Mouse (Mus musculus): ENCODE measurements around the gene Klhl40.

Klhl40 gene

DNA sequence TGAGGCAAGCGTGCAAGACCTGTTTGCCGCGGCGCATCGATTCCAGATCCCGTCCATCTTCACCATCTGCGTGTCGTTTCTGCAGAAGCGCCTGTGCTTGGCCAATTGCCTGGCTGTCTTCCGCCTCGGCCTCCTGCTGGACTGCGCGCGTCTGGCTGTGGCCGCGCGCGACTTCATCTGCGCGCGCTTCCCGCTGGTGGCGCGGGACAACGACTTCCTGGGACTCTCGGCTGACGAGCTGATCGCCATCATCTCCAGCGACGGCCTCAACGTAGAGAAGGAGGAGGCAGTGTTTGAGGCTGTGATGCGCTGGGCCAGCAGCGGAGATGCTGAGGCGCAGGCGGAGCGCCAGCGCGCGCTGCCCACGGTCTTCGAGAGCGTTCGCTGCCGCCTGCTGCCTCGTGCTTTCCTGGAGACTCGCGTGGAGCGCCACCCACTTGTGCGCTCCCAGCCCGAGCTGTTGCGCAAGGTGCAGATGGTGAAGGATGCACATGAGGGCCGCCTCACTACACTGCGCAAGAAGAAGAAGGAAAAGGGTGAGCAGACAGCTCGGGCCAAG is 738 bp downstream of the Klhl40 start:
- no peak for DNase-seq (ENCODE audit: low read depth, low spot score)

DNA sequence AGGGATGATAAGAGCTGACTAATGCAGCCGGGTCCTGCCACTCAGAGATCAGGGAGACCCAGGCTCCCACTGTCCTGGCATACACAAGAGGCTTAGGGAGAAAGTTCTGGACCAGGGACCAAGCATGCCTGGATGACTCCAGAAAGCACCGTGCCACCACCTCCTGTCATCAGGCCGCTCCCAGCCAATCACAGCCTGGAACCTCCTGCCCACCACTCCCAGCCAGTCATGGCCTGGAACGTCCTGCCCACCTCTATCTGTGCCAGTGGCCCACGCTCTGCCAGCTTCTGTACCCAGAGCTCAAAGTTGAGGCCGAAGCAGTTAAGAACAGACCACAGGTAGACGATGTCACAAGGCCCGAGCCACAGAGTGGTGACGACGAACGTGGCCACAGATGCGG is 7.4 kb downstream of the Klhl40 start:
- no peak for DNase-seq (ENCODE audit: low read depth, low spot score)

- DNase-seq (ENCODE audit: low read depth, low spot score) = peak; percentile 71
Observed at GRCm38 (mm10) chr9:121785261-121785660, 7.9 kb downstream of the Klhl40 start.

GRCm38 (mm10) chr9:121786359-121786758 is 9.0 kb downstream of the Klhl40 start:
- DNase-seq (ENCODE audit: low read depth, low spot score) = no peak

GRCm38 (mm10) chr9:121791206-121791605 is 13.8 kb downstream of the Klhl40 start:
- DNase-seq (ENCODE audit: low read depth, low spot score) = peak; percentile 77

GRCm38 (mm10) chr9:121791757-121792521 is 14.5 kb downstream of the Klhl40 start, which contains the start of gene Hhatl:
Hhatl (minus strand) TSS chr9:121792507.
- no peak for DNase-seq (ENCODE audit: low read depth, low spot score)

GRCm38 (mm10) chr9:121794972-121795539 is 17.6 kb downstream of the Klhl40 start:
- no peak for DNase-seq (ENCODE audit: low read depth, low spot score)

- no peak for DNase-seq (ENCODE audit: low read depth, low spot score)
Observed at GRCm38 (mm10) chr9:121797722-121798121, 20.3 kb downstream of the Klhl40 start.

DNA sequence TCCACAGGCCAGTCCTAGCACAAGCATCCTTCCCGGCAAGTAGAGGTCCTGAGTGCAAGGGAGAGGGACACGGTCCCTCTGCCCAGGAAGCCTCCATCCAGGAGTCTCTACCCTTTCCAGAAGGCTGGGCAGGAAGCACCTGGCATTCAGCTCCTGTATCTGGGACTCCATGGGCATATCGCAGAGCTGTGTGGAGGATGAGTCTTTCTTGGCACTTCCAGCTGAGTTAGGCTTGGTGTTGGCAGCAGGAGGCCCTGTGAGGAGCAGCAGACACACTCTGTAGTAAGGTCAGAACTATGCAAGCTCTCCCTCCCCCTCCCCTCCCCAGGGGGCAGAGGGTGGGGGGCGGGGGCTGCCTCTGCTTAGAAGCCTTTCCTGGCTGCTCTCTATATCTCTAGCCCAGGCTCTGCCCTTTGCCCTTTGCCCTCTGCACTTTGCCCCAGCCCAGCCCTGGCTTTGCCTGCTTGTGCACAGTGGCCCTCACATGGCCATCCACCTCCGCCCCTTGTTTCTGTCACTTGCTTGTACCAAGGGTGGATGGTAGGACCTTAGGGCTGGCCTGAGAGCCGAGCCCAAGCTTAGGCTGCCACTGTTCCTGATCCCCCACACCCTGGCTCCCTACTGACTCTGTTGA is 21.6 kb downstream of the Klhl40 start:
- DNase-seq (ENCODE audit: low read depth, low spot score) = no peak

DNA sequence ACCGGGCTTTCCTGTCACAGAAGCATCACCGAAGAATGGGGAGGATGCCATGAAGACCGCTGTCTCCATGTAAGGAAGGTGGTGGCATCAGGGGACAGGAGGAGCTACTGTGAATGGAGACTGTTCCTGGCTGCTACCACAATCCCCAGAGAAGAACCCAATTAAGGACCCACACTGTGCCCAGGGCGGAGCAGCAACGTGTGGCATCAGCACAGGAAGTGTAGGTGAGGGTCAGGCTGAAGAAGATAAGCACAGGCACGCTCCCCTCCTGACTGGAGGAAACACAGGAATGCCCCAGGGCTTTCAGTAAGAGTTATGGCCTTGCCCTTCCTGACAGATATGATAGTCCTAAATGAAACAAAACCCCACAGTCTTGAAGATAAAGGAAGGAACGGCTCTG is 25.3 kb downstream of the Klhl40 start:
- DNase-seq (ENCODE audit: low read depth, low spot score) = no peak

DNA sequence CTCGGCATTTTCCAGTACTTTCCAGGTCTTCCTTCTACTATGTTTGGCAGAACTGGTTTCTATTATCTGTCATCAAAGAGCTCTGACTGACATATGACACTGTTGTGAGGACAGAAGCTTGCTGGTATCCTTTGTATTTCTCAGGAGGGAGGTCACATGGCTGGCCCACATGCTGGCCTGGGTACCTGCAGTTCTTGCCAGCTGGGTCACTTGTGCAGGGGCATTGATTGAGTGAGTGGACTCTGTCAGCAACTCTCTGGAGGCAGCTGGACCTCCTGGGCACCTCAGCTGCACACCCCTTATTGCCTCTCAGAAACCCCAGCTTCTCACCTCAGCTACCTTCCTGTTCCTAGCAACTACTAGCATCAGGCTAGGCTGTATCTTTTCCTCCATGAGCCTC is 30.1 kb downstream of the Klhl40 start:
- DNase-seq (ENCODE audit: low read depth, low spot score) = no peak

GRCm38 (mm10) chr9:121807947-121808346 is 30.5 kb downstream of the Klhl40 start:
- no peak for DNase-seq (ENCODE audit: low read depth, low spot score)

DNA sequence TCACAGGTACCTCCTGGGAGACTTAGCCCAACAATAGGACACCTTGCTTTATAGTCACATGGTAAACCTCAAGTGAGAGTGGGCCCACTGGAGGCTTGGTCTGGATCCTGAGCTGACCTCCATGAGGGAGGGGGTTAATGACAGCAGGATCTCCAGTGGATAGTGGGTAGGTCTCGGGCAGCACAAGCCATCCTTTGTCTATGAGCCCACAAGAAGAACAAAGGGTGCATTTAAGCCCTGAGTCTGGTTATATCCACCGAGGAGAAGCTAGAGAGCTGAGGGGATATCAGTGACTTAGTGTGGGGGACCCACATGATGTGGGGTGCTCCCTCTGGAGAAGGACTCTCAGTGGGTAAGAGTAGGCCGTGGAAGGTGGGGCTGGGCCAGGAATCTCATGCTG is 31.1 kb downstream of the Klhl40 start:
- no peak for DNase-seq (ENCODE audit: low read depth, low spot score)

DNA sequence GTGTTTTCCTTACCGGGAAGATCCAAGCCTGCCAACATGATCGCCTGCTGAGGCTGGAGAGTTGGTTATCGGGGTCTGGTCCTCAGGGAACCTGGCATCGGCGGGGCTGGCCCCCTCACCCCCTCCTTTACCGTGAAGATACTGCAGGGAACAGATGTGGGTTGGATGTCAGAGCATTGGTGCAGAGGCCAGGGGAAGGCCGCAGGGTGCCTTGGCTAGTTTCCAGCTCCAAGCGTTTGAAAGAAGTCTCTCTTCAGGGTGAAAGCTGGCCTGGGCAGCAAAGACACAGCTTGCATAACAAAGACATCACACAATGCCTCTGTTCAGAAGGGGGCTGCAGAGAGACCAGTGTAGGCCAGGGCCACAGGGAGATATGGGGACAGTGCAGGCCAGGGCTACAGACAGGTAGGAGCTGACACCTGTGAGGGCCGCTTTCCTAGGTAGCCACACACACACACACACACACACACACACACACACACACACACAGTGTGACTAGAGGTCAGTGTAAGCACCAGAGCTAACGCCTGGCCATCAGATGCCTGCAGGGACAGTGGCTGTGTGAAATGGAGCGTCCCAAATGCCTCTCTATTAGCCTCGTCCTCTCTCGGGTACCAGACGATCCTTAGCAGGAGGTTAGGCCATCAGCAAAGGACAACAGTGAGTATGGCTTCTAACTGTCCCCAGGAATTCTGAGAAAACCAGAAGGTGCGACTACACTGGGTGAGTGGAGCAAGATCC is 32.8 kb downstream of the Klhl40 start:
- DNase-seq (ENCODE audit: low read depth, low spot score) = no peak

GRCm38 (mm10) chr9:121815183-121815582 is 37.8 kb downstream of the Klhl40 start:
- DNase-seq (ENCODE audit: low read depth, low spot score) = peak; percentile 59

DNA sequence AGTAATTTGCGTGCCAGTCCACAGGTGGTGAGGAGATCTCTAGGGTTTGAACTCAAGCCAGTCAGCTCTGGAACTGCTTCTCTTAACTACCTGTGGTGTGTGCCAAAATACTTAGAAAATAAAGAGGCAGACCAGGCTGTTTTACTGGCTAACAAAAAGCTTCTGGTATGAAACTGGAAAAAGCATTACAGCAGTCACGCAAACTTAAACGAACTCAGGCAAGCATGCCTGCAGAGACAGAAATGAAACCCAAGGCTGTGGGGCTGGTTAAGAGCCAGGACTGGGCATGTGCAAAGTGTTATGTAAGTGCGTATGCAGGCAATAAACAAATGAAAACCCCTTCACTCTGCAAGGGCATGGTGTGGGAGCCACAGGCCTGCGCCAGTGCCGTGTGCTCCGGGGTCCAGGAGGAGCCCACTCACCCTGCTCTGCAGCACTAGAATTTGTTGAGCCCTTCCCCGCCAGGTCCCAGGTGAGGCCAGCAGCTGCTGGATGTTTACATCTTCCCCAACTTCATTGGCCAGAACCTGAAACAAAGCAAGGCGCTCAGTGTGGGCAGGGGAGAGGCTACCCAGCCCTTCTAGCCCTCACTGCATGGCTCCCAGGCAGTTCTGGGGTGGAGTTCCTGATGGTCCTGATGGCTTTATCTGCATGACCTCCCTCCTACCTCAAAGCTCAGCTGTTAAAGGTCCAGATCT is 41.8 kb downstream of the Klhl40 start:
- no peak for DNase-seq (ENCODE audit: low read depth, low spot score)

- DNase-seq (ENCODE audit: low read depth, low spot score) = peak; percentile 46
Observed at GRCm38 (mm10) chr9:121819771-121820471, 42.5 kb downstream of the Klhl40 start.

GRCm38 (mm10) chr9:121820765-121821164 is 43.4 kb downstream of the Klhl40 start:
- no peak for DNase-seq (ENCODE audit: low read depth, low spot score)

- no peak for DNase-seq (ENCODE audit: low read depth, low spot score)
Observed at GRCm38 (mm10) chr9:121822585-121822991, 45.2 kb downstream of the Klhl40 start.

DNA sequence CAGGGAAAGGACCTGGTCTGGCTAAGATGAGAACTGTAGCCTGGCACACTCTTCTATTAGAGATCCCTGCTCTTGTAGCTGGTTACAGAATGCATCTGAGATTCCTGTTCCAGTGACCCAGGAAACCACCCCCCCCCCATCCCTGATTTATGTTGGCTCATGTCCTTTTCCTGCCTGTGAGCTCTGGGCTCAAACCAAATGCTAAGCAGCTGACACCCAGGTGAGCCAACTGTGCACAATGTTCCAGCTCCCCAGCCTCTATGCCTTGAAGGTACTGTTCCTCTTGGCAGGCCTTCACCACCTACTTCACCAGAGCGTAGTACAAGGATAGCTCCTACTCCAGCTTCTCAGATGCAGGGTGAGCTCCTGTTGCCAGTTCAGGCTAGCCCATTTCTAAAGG is 45.6 kb downstream of the Klhl40 start:
- no peak for DNase-seq (ENCODE audit: low read depth, low spot score)

DNA sequence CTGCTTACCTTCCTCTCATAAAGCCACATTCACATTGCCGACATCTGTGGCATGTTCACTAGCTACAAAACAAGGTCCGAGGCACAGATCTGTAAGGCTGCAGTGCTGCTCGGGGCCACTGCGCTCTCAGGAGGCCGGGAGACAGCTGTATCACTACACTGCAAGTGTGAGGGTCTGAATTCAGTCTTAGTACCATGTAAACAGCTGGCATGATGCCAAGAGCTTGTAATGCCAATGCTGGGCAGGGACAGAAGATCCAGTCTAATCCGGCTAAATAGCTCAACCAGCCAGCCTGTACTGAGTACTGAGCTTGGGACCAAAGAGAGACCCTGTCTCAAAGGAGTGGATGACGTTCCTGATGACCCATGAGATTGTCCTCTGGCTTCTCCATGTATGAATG is 46.6 kb downstream of the Klhl40 start:
- no peak for DNase-seq (ENCODE audit: low read depth, low spot score)

All from 3T3-L1 (cell line).